Mouse (Mus musculus) heart, embryonic 13.5 days (tissue): ENCODE data around the gene Scgb2b12. TPM values are rescaled to one million over a fixed set of nuclear protein-coding genes. Genes with fewer than 3 reads are reported as not detected.
"Not testable (repeated sequence)": the region's sequence is repeated elsewhere in the genome, so short reads cannot be mapped to it uniquely, and the experiment has no call there.

Experiments
- ATAC-seq: fragments of 200-750 bp; cut with Nextera tagmentation; 2 replicates; pipeline ENCODE4 v1.8.0; 2017; ENCODE audit warnings: moderate TSS enrichment; ENCODE audit not compliant: insufficient number of reproducible peaks, low FRiP score, low TSS enrichment; ENCODE audit errors: extremely low read depth
- H3K27ac ChIP-seq: fragments of 300-500 bp; sonication (generic); replicated peaks from 2 replicates; pipeline ENCODE4 v1.5.1; 2015; ENCODE audit warnings: moderate library complexity, mild to moderate bottlenecking, inconsistent platforms
- H3K27me3 ChIP-seq: fragments of 300-500 bp; sonication (generic); replicated peaks from 2 replicates; pipeline ENCODE4 v1.6.1; 2015; ENCODE audit warnings: mild to moderate bottlenecking, inconsistent platforms
- H3K36me3 ChIP-seq: fragments of 300-500 bp; sonication (generic); 2 replicates; pipeline ENCODE4 v1.6.1; 2015; ENCODE audit warnings: mild to moderate bottlenecking, inconsistent platforms
- H3K4me1 ChIP-seq: fragments of 300-500 bp; sonication (generic); 2 replicates; pipeline ENCODE4 v1.6.1; 2015; ENCODE audit warnings: inconsistent platforms
- H3K4me2 ChIP-seq: fragments of 300-500 bp; sonication (generic); 2 replicates; pipeline ENCODE4 v1.6.1; 2015; ENCODE audit warnings: inconsistent platforms, mild to moderate bottlenecking, moderate library complexity
- H3K4me3 ChIP-seq: fragments of 300-500 bp; sonication (generic); 2 replicates; pipeline ENCODE4 v1.5.1; 2015; ENCODE audit warnings: moderate library complexity, mild to moderate bottlenecking, inconsistent platforms
- H3K9ac ChIP-seq: fragments of 300-500 bp; sonication (generic); 2 replicates; pipeline ENCODE4 v1.6.1; 2015; ENCODE audit warnings: inconsistent platforms, mild to moderate bottlenecking, moderate library complexity
- H3K9me3 ChIP-seq: fragments of 300-500 bp; sonication (generic); 2 replicates; pipeline ENCODE4 v1.6.1; 2016; ENCODE audit warnings: inconsistent platforms
- WGBS: fragments of 180-500 bp; shearing (Covaris S2); methylation state at CpG from one replicate; pipeline ENCODE4 v1.1.7; 2015; ENCODE audit warnings: mixed read lengths; 5-methylcytosine and 5-hydroxymethylcytosine counted together
- polyA plus RNA-seq: library from polyadenylated mRNA; unstranded; fragments of >200 nt; fragmentation: Nextera tagmentation; extraction: Ambion mirVana; gene quantifications from 2 replicates; pipeline ENCODE4 v1.2.1, GENCODE M21; 2015

Scgb2b12 gene
- not detected in 2 replicates for polyA plus RNA-seq

DNA sequence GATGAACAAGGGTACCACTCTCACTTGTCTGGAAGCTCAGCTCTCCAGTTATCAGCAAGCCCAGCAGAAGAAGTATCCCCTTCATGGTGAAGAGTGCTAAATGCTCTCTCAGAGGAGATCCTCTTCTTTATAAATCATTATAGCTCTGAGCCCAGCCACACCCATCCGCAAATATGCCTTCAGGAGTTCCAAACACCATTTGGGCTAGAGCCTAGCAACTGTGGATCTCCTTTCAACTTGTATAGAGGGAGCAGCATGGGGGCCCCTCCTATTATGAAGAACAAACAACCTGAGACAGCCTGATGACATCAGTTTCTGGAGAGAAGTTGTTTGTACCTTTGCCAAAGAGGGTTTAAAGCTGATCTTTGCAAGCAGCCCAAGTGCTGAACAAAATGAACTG, at the start of gene Scgb2b12:
Gene Scgb2b12, minus strand, starts transcription at position 101 of the 400 bp plus-strand sequence.
- not testable (repeated sequence) for H3K4me3 ChIP-seq, ATAC-seq, H3K27me3 ChIP-seq, H3K9ac ChIP-seq, H3K36me3 ChIP-seq, H3K9me3 ChIP-seq, H3K4me2 ChIP-seq, H3K27ac ChIP-seq, H3K4me1 ChIP-seq
- WGBS, result 50% methylated on average over 1 of the region's 1 CpGs

DNA sequence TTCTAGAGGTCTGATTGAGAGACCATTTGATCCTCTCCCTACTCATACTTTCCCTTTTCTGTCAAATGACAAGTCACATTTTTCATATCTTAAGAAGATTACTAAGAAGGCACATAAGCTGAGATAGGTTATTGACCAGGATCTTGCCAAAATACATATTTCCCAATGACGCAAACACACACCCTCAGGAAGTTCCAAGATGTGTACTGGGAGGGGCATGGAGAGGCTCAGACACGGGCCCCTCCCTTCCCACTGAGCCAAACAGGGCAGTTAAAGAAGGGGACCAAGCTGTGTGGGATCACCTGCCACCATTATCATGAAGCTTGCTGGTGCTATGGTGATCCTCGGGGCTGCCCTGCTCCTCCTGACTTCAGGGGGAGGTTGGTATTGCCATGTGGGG, 6.8 kb upstream of the Scgb2b12 start, which contains the start of gene Scgb1b12:
Gene Scgb1b12, plus strand, starts transcription at position 301 of the 400 bp plus-strand sequence.
- WGBS, result 65% methylated on average over 2 of the region's 3 CpGs
- not testable (repeated sequence) for H3K4me2 ChIP-seq, H3K27ac ChIP-seq, ATAC-seq, H3K9ac ChIP-seq, H3K4me1 ChIP-seq, H3K36me3 ChIP-seq, H3K9me3 ChIP-seq, H3K4me3 ChIP-seq, H3K27me3 ChIP-seq

Other genes with a start within 250 kb of the Scgb2b12 start
- not detected in 2 replicates for gene Scgb1b10, start 226.4 kb downstream of the Scgb2b12 start, polyA plus RNA-seq
- gene Scgb2b11, start 116.1 kb downstream of the Scgb2b12 start, polyA plus RNA-seq, result not detected in 2 replicates
- gene Scgb1b11, start 104.4 kb downstream of the Scgb2b12 start, polyA plus RNA-seq, result not detected in 2 replicates
- not detected in 2 replicates for gene Scgb1b12, start 6.9 kb upstream of the Scgb2b12 start, polyA plus RNA-seq
- gene Scgb1b29, start 114.3 kb upstream of the Scgb2b12 start, polyA plus RNA-seq, result not detected in 2 replicates